Mouse (Mus musculus) gonadal fat pad, adult 2 months (tissue): ENCODE measurements around the gene Wdr66. TPM values are rescaled to one million over a fixed set of nuclear protein-coding genes. Genes with fewer than 3 reads are reported as not detected.

Experiments used
- DNase-seq: peaks from one replicate; pipeline ENCODE4 v3.0.0-alpha.2; 2012; ENCODE audit warnings: low read depth
- polyA plus RNA-seq: library from polyadenylated mRNA; depleted of rRNA; stranded (reverse); fragments of >200 nt; gene quantifications from 2 replicates; pipeline ENCODE4 v1.2.3, GENCODE M21; 2012; rRNA removed

Gene Wdr66
- polyA plus RNA-seq, 1 experiment = 2.5 TPM

DNA sequence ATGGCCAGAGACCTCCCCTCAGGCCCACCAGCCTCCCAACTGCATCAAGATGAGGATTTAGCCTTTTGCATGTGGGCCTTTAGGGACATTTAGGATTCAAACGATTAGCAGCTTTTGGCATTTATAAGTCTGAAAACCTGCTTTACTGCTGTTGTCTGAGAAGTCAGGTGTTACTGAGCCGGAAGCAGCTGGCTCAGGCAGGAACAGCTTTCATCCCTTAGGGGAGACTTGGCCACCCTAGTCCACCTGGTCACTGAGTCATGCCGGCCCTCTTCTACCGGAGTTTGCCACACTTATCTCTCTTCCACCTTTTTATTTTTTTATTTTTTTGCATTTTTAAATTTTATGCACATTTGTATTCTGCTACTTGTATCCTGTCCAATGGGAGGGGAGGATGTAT, 105.4 kb downstream of the Wdr66 start:
- no peak for DNase-seq

GRCm38 (mm10) chr5:123359431-123359830, 107.5 kb downstream of the Wdr66 start:
- DNase-seq = no peak

DNA sequence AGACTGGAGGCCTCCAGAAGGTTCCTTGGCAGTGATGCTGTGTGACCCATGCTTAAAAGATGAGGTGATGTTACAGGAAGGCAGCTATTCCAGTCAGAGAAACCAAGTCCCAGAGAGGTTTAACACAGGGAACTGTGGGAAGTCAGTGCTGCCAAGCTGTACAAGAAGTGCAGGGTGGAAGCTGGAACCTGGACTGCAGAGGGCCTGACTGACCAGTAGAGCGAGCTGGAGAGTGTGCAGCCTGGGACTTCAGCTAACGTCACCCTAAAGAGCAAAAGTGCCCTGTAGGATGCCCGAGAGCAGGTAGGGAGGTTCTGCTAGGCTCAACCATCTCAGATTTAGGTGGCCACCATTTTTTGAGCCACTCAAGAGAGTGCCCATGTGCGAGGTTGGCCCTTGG, 111.0 kb downstream of the Wdr66 start:
- DNase-seq = no peak

GRCm38 (mm10) chr5:123364302-123364971, 112.5 kb downstream of the Wdr66 start:
- no peak for DNase-seq

GRCm38 (mm10) chr5:123368869-123369488, 117.1 kb downstream of the Wdr66 start:
- no peak for DNase-seq

DNA sequence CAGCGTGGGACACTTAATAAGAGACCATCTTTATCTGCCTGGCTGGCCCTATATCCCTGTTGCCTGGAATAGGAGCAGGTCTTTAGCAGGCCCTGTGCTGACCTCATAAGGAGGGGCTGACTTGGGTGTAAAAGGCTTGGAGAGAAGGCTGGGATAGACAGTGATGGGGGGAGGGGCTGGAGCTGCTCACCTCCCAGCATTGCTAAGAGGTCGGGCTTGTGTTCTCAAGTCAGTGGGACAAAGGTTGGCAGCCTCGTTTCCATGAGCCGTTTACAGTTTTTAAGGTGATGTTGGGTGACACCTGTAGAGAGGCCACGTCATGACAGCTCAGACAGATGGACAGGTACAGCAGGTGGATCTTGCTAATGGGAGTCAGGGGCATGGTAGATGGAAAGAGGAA, 118.1 kb downstream of the Wdr66 start:
- no peak for DNase-seq

GRCm38 (mm10) chr5:123375262-123375661, 123.4 kb downstream of the Wdr66 start:
- no peak for DNase-seq

DNA sequence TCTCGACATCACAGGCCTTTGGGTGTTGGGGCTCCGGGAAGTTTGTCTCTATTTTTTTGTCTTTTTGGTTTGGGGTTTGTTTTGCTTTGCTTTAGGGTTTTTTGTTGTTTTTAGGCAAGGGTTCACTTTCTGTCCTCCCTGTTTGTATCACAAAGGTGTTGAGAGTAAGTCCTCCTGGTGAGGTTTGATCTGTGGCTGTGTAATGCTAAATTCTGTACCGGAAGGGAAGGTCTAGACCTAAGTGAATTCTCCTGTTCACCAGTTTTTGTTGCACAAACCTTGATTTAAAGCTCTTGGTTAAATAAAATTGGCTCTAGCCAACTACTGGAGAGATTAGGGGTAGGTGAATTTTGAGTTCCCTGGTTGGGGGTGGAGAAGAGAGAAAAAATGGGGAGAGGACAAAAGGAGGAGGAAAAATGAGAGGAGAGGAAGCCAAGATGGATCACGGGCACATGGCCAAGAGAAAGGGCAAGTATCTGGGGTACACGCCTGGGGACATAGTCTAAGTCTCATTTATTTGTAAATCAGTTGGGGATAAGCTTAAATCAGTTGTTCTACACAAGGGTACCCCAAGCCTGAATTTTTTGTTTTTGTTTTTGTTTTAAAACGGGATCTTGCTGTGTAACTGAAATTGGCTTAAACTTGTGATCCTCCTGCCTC, 124.0 kb downstream of the Wdr66 start:
- no peak for DNase-seq

- DNase-seq = no peak
Measured at GRCm38 (mm10) chr5:123376569-123376968, 124.7 kb downstream of the Wdr66 start.

Other genes starting within 250 kb of the Wdr66 start
- 43.4 and 44.0 TPM in 2 replicates for gene Orai1, start 237.0 kb upstream of the Wdr66 start, polyA plus RNA-seq
- gene Morn3, start 205.1 kb upstream of the Wdr66 start, polyA plus RNA-seq = 1.4 and 4.0 TPM in 2 replicates
- 38.5 and 66.6 TPM in 2 replicates for gene Tmem120b, start 183.7 kb upstream of the Wdr66 start, polyA plus RNA-seq
- gene Rhof, start 119.4 kb upstream of the Wdr66 start, polyA plus RNA-seq = 2.1 and 2.7 TPM in 2 replicates
- 3.5 and 9.3 TPM in 2 replicates for gene Setd1b, start 109.9 kb upstream of the Wdr66 start, polyA plus RNA-seq
- gene Psmd9, start 82.7 kb upstream of the Wdr66 start, polyA plus RNA-seq = 28.0 and 36.1 TPM in 2 replicates
- gene Hpd, start 69.4 kb upstream of the Wdr66 start, polyA plus RNA-seq = 0.34 and 4.3 TPM in 2 replicates
- gene Bcl7a, start 91.7 kb downstream of the Wdr66 start, polyA plus RNA-seq = 10.2 and 14.7 TPM in 2 replicates
- 33.4 and 37.9 TPM in 2 replicates for gene Mlxip, start 142.7 kb downstream of the Wdr66 start, polyA plus RNA-seq
- 0.53 and 0.79 TPM in 2 replicates for gene Lrrc43, start 237.2 kb downstream of the Wdr66 start, polyA plus RNA-seq
- gene Il31, start 237.4 kb downstream of the Wdr66 start, polyA plus RNA-seq = not detected in 2 replicates